In genomic region chr2:138551516-138551915, GRCm38 (mm10) we compare ENCODE assay signal across 11 mouse cellular contexts.
DNase-seq lines count a peak whose midpoint lies in the region; ATAC-seq lines count a peak whose summit lies in the region.
"Had no signal": no experiment of that assay in that cellular context is flagged by ENCODE, and none has a peak within 500 bp of the region (broad histone marks: within the 10 kb centered on the region; RNA-seq: fewer than 3 reads in every experiment).

No protein-coding gene starts in this region.

- no peaks in the 10 kb centered on the region for H3K27me3 ChIP-seq in hindbrain, embryonic 15.5 days
- H3K27me3 ChIP-seq in hindbrain, embryonic 11.5 days (ENCODE audit: control insufficient read depth, insufficient read depth, low read length): no peaks in the 10 kb centered on the region
- no peaks in the 10 kb centered on the region for H3K27me3 ChIP-seq in kidney, embryonic 16.5 days (ENCODE audit: insufficient read depth, low read length)

- 55% methylated on average over 5 of the region's 5 CpGs for WGBS in hindbrain, embryonic 15.5 days
- 83% methylated on average over 5 of the region's 5 CpGs for WGBS in hindbrain, embryonic 11.5 days
- WGBS in kidney, embryonic 16.5 days: 35% methylated on average over 5 of the region's 5 CpGs

- H3K4me3 ChIP-seq in hindbrain, embryonic 15.5 days: no peak overlapping the region
- no peak overlapping the region for H3K4me3 ChIP-seq in hindbrain, embryonic 11.5 days (ENCODE audit: low read depth, low read length)
- H3K4me3 ChIP-seq in kidney, embryonic 16.5 days (ENCODE audit: low read length): no peak overlapping the region

- H3K9me3 ChIP-seq in hindbrain, embryonic 15.5 days: no peaks in the 10 kb centered on the region
- no peaks in the 10 kb centered on the region for H3K9me3 ChIP-seq in hindbrain, embryonic 11.5 days (ENCODE audit: control insufficient read depth, low read length)
- H3K9me3 ChIP-seq in kidney, embryonic 16.5 days (ENCODE audit: low read length): no peaks in the 10 kb centered on the region

- no peaks in the 10 kb centered on the region for H3K4me1 ChIP-seq in hindbrain, embryonic 15.5 days (replicated peaks)
- H3K4me1 ChIP-seq in hindbrain, embryonic 11.5 days (replicated peaks; ENCODE audit: control insufficient read depth, insufficient read depth, low read length): no peaks in the 10 kb centered on the region
- peaks cover 4% of the 10 kb centered on the region; the same call in 1 of the 2 replicates for H3K4me1 ChIP-seq in kidney, embryonic 16.5 days (ENCODE audit: insufficient read depth, low read length)

- H3K4me2 ChIP-seq in hindbrain, embryonic 15.5 days: no peak overlapping the region
- H3K4me2 ChIP-seq in hindbrain, embryonic 11.5 days (replicated peaks; ENCODE audit: low read depth, low read length): no peak overlapping the region
- H3K4me2 ChIP-seq in kidney, embryonic 16.5 days (replicated peaks; ENCODE audit: low read depth, low read length): no peak overlapping the region

- no peak overlapping the region for H3K9ac ChIP-seq in hindbrain, embryonic 15.5 days
- no peak overlapping the region for H3K9ac ChIP-seq in hindbrain, embryonic 11.5 days (ENCODE audit: low read depth, low read length)
- no peak overlapping the region for H3K9ac ChIP-seq in kidney, embryonic 16.5 days (replicated peaks; ENCODE audit: low read length)

- no peaks in the 10 kb centered on the region for H3K36me3 ChIP-seq in hindbrain, embryonic 15.5 days
- H3K36me3 ChIP-seq in hindbrain, embryonic 11.5 days (ENCODE audit: control insufficient read depth, insufficient read depth, low read length): no peaks in the 10 kb centered on the region
- no peaks in the 10 kb centered on the region for H3K36me3 ChIP-seq in kidney, embryonic 16.5 days (ENCODE audit: insufficient read depth, low read length)

- intact Hi-C loops in left cerebral cortex, postnatal 25 days (cut with DNase I): loop anchor here (5.0 kb wide), 1 partner anchor 271 kb away; no protein-coding TSS in a partner anchor

- no peak overlapping the region for H3K27ac ChIP-seq in hindbrain, embryonic 15.5 days (replicated peaks)
- no peak overlapping the region for H3K27ac ChIP-seq in hindbrain, embryonic 11.5 days (ENCODE audit: low read depth, low read length)
- H3K27ac ChIP-seq in kidney, embryonic 16.5 days (ENCODE audit: low read length): no peak overlapping the region

- peak; percentile 69 for ATAC-seq in hindbrain, embryonic 15.5 days (ENCODE audit: low FRiP score, low read depth)
- ATAC-seq in hindbrain, embryonic 11.5 days (ENCODE audit: low FRiP score): no peak
- ATAC-seq in kidney, embryonic 16.5 days (ENCODE audit: low FRiP score, low TSS enrichment): 0 out of 2 replicates have a peak, but pooled peaks have one; percentile 54

- DNase-seq in hindbrain, embryonic 11.5 days (ENCODE audit: low spot score): no peak
- DNase-seq in cerebellum, adult 11 months: peak; percentile 45
- peak; percentile 57 to 84 for DNase-seq in left cerebral cortex, postnatal 25 days (ENCODE audit: low spot score in 2 of 2)
- DNase-seq in ovary, postnatal 14 days (ENCODE audit: low spot score): no peak
- DNase-seq in liver: no peak
- no peak for DNase-seq in yolk sac, embryonic 10.5 days (ENCODE audit: low spot score)
- DNase-seq: heart, postnatal 4 days; lung, adult 18-20 months; thymus, postnatal 25 days had no signal

Comparison
In these comparisons a context has a peak if more than half of its experiments do, and no peak if none do; other contexts are left out.
1. DNase-seq: peak in cerebellum, adult 11 months (single experiment) and left cerebral cortex, postnatal 25 days (2 of 2); none in hindbrain, embryonic 11.5 days (single experiment), ovary, postnatal 14 days (single experiment), liver (single experiment) and yolk sac, embryonic 10.5 days (single experiment).